Mouse (Mus musculus) erythroid progenitor cell, adult 5-6 weeks (primary cell): ENCODE data around the gene Zfyve9. TPM values are rescaled to one million over a fixed set of nuclear protein-coding genes. Genes with fewer than 3 reads are reported as not detected.
A peak's percentile ranks its signal among the peaks of the same experiment; 100 is the strongest.
"Not testable (repeated sequence)": the region's sequence is repeated elsewhere in the genome, so short reads cannot be mapped to it uniquely, and the experiment has no call there.

ENCODE experiments used
- ATAC-seq: replicated peaks from 2 replicates; pipeline ENCODE4 v1.8.0; 2016; ENCODE audit warnings: moderate number of reproducible peaks, mild to moderate bottlenecking, moderate TSS enrichment, inconsistent platforms; ENCODE audit not compliant: poor library complexity, low FRiP score, severe bottlenecking
- total RNA-seq, 2 experiments: library from RNA; stranded (forward) in 1 of 2; stranded (reverse) in 1 of 2; fragments of 150-400 nt in 1 of 2; fragments of 186-747, 209-891 nt in 1 of 2; gene quantifications; 2 replicates each; pipeline versions ENCODE4 v1.2.3 to v1.2.4; 2015 to 2017; ENCODE audit warnings: low replicate concordance in 2 of 2

Gene Zfyve9
- total RNA-seq, 2 experiments from 2014 or later, result 0.08 TPM; not detected in 1

- ATAC-seq, result no peak
Measured at GRCm38 (mm10) chr4:108730450-108730849, 50.1 kb downstream of the Zfyve9 start.

- ATAC-seq, result no peak
Measured at GRCm38 (mm10) chr4:108724102-108724501, 56.5 kb downstream of the Zfyve9 start.

- no peak for ATAC-seq
Measured at GRCm38 (mm10) chr4:108721245-108721784, 59.3 kb downstream of the Zfyve9 start.

GRCm38 (mm10) chr4:108719349-108719748, 61.2 kb downstream of the Zfyve9 start, which contains the start of gene 3110021N24Rik:
Gene 3110021N24Rik (plus strand): TSS chr4:108719649.
- no peak for ATAC-seq

GRCm38 (mm10) chr4:108708209-108708608, 72.4 kb downstream of the Zfyve9 start:
- ATAC-seq, result no peak

- no peak for ATAC-seq
Measured at GRCm38 (mm10) chr4:108696934-108697333, 83.7 kb downstream of the Zfyve9 start.

GRCm38 (mm10) chr4:108691469-108691868, 89.1 kb downstream of the Zfyve9 start:
- no peak for ATAC-seq

- no peak for ATAC-seq
Measured at GRCm38 (mm10) chr4:108690479-108690878, 90.1 kb downstream of the Zfyve9 start.

- not testable (repeated sequence) for ATAC-seq
Measured at GRCm38 (mm10) chr4:108687098-108687497, 93.5 kb downstream of the Zfyve9 start.

GRCm38 (mm10) chr4:108686156-108686555, 94.4 kb downstream of the Zfyve9 start:
- no peak for ATAC-seq

GRCm38 (mm10) chr4:108664407-108664806, 116.2 kb downstream of the Zfyve9 start:
- ATAC-seq, result no peak

- ATAC-seq, result no peak
Measured at GRCm38 (mm10) chr4:108638752-108639151, 141.8 kb downstream of the Zfyve9 start.

GRCm38 (mm10) chr4:108637721-108638120, 142.9 kb downstream of the Zfyve9 start:
- ATAC-seq, result no peak

GRCm38 (mm10) chr4:108635101-108635500, 145.5 kb downstream of the Zfyve9 start:
- ATAC-seq, result no peak

- no peak for ATAC-seq
Measured at GRCm38 (mm10) chr4:108634696-108635095, 145.9 kb downstream of the Zfyve9 start.

GRCm38 (mm10) chr4:108633703-108634102, 146.9 kb downstream of the Zfyve9 start:
- ATAC-seq, result no peak

GRCm38 (mm10) chr4:108631616-108632015, 149.0 kb downstream of the Zfyve9 start:
- ATAC-seq, result no peak

GRCm38 (mm10) chr4:108630096-108630495, 150.5 kb downstream of the Zfyve9 start:
- no peak for ATAC-seq

GRCm38 (mm10) chr4:108629363-108629880, 151.2 kb downstream of the Zfyve9 start:
- no peak for ATAC-seq

- no peak for ATAC-seq
Measured at GRCm38 (mm10) chr4:108627066-108627465, 153.5 kb downstream of the Zfyve9 start.

- no peak for ATAC-seq
Measured at GRCm38 (mm10) chr4:108621504-108621903, 159.1 kb downstream of the Zfyve9 start.

- peak; percentile 28 for ATAC-seq
Measured at GRCm38 (mm10) chr4:108620536-108620935, 160.1 kb downstream of the Zfyve9 start.
